Mouse (Mus musculus) embryonic facial prominence, embryonic 14.5 days (tissue): ENCODE data around the gene Heatr5b. TPM values are rescaled to one million over a fixed set of nuclear protein-coding genes. Genes with fewer than 3 reads are reported as not detected.
"Not testable (repeated sequence)": the region's sequence is repeated elsewhere in the genome, so short reads cannot be mapped to it uniquely, and the experiment has no call there.

ENCODE experiments used
- ATAC-seq: fragments of 200-750 bp; cut with Nextera tagmentation; 2 replicates; pipeline ENCODE4 v1.8.0; 2017; ENCODE audit warnings: low read depth, moderate number of reproducible peaks, moderate TSS enrichment
- DNase-seq: peaks from one replicate; pipeline ENCODE4 v3.0.0-alpha.2; 2015; ENCODE audit warnings: low spot score
- H3K27ac ChIP-seq: fragments of 300-500 bp; sonication (generic); replicated peaks from 2 replicates; pipeline ENCODE4 v1.5.1; 2014; ENCODE audit warnings: low read depth, mild to moderate bottlenecking, low read length, moderate library complexity
- H3K27me3 ChIP-seq: fragments of 300-500 bp; sonication (generic); replicated peaks from 2 replicates; pipeline ENCODE4 v1.6.1; 2014; ENCODE audit warnings: low read length; ENCODE audit not compliant: control insufficient read depth, insufficient read depth
- H3K36me3 ChIP-seq: fragments of 300-500 bp; sonication (generic); 2 replicates; pipeline ENCODE4 v1.6.1; 2014; ENCODE audit warnings: low read length, mixed read lengths; ENCODE audit not compliant: control insufficient read depth, insufficient read depth
- H3K4me1 ChIP-seq: fragments of 300-500 bp; sonication (generic); 2 replicates; pipeline ENCODE4 v1.6.1; 2014; ENCODE audit warnings: antibody characterized with exemption, low read length; ENCODE audit not compliant: control insufficient read depth, insufficient read depth
- H3K4me2 ChIP-seq: fragments of 300-500 bp; sonication (generic); 2 replicates; pipeline ENCODE4 v1.6.1; 2014; ENCODE audit warnings: low read depth, mild to moderate bottlenecking, low read length, moderate library complexity, mixed read lengths
- H3K4me3 ChIP-seq: fragments of 300-500 bp; sonication (generic); 2 replicates; pipeline ENCODE4 v1.5.1; 2014; ENCODE audit warnings: low read depth, mild to moderate bottlenecking, low read length
- H3K9ac ChIP-seq: fragments of 300-500 bp; sonication (generic); 2 replicates; pipeline ENCODE4 v1.6.1; 2014; ENCODE audit warnings: low read depth, mild to moderate bottlenecking, low read length, moderate library complexity, mixed read lengths
- H3K9me3 ChIP-seq: fragments of 300-500 bp; sonication (generic); 2 replicates; pipeline ENCODE4 v1.6.1; 2016; ENCODE audit warnings: low read length; ENCODE audit not compliant: control insufficient read depth
- WGBS: fragments of 180-500 bp; shearing (Covaris S2); extraction: QIAGEN DNeasy Blood & Tissue Kit; methylation state at CpG from one replicate; pipeline ENCODE4 v1.1.7; 2014; 5-methylcytosine and 5-hydroxymethylcytosine counted together
- polyA plus RNA-seq: library from polyadenylated mRNA; unstranded; fragments of >200 nt; fragmentation: Nextera tagmentation; extraction: Ambion mirVana; gene quantifications from 2 replicates; pipeline ENCODE4 v1.2.1, GENCODE M21; 2014

Heatr5b gene
- polyA plus RNA-seq, 1 experiment from 2014 or later = 14.6 TPM

GRCm38 (mm10) chr17:78824346-78824745, 10.8 kb downstream of the Heatr5b start:
- no peaks in the 10 kb centered on the region for H3K9me3 ChIP-seq
- 92% methylated on average over 13 of the region's 13 CpGs for WGBS
- ATAC-seq (no peak), DNase-seq (no peak)
- H3K4me2 ChIP-seq = no peak overlapping the region
- no peak overlapping the region for H3K4me3 ChIP-seq
- H3K27me3 ChIP-seq = no peaks in the 10 kb centered on the region
- no peaks in the 10 kb centered on the region for H3K4me1 ChIP-seq
- H3K36me3 ChIP-seq = peaks cover 81% of the 10 kb centered on the region
- no peak overlapping the region for H3K9ac ChIP-seq
- no peak overlapping the region for H3K27ac ChIP-seq

DNA sequence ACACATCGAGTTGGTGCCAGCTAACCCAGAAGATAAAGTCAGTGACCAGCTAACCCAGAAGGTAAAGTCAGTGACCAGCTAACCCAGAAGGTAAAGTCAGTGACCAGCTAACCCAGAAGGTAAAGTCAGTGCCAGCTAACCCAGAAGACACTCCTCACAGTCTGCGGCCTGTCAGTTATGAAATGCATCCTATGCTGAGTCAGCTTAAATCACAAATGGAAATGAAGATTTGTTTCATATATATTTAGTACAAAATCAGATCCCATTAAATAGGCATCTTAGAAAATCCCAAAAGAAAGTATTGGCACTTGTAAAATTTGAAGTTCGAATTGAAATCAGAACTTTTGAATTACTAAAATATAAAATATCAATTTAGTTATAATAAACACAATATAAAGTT, 25.6 kb downstream of the Heatr5b start:
- Histone ChIP-seq H3K9ac (no peak overlapping the region), H3K9me3 (no peaks in the 10 kb centered on the region), H3K4me3 (no peak overlapping the region), H3K4me2 (no peak overlapping the region), H3K27me3 (no peaks in the 10 kb centered on the region), H3K4me1 (no peaks in the 10 kb centered on the region), H3K27ac (no peak overlapping the region), H3K36me3 (peaks cover 56% of the 10 kb centered on the region)
- no peak for ATAC-seq
- DNase-seq = no peak
- 93% methylated on average over 3 of the region's 3 CpGs for WGBS

DNA sequence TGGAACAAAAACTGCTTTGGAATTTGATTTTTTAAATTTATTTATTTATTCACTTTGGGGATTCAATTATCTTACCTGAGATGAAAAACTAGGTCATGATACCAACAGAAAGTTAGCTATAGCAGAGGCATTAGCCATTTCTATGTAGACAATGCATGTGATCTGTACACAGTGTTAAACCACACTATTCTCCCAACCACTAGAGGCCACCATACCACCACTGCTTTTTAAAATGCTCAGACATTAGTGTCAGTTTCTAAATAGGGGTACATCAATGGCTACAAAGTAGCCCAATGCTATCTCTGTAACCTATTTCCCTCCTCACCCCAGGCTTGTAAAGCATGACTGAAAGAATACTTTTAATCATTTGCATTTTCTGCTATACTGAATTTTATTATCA, 26.1 kb downstream of the Heatr5b start:
- no peak for ATAC-seq
- Histone ChIP-seq H3K4me1 (no peaks in the 10 kb centered on the region), H3K9ac (no peak overlapping the region)

GRCm38 (mm10) chr17:78797222-78797621, 37.9 kb downstream of the Heatr5b start:
- H3K4me3 ChIP-seq = no peak overlapping the region
- H3K36me3 ChIP-seq = peaks cover 71% of the 10 kb centered on the region
- H3K27me3 ChIP-seq = no peaks in the 10 kb centered on the region
- ATAC-seq = no peak
- 94% methylated on average over 1 of the region's 1 CpGs for WGBS
- no peak for DNase-seq
- H3K9ac ChIP-seq = no peak overlapping the region
- H3K4me1 ChIP-seq = no peaks in the 10 kb centered on the region
- H3K9me3 ChIP-seq = no peaks in the 10 kb centered on the region
- no peak overlapping the region for H3K4me2 ChIP-seq
- no peak overlapping the region for H3K27ac ChIP-seq

More for the DNA sequence above, 26.1 kb downstream of the Heatr5b start:
- H3K4me3 ChIP-seq = no peak overlapping the region
- H3K27ac ChIP-seq = no peak overlapping the region
- H3K36me3 ChIP-seq = peaks cover 56% of the 10 kb centered on the region
- peak; percentile 6 for DNase-seq
- no peaks in the 10 kb centered on the region for H3K27me3 ChIP-seq
- H3K4me2 ChIP-seq = no peak overlapping the region
- no peaks in the 10 kb centered on the region for H3K9me3 ChIP-seq

GRCm38 (mm10) chr17:78794390-78794789, 40.8 kb downstream of the Heatr5b start:
- Histone ChIP-seq H3K4me3 (no peak overlapping the region), H3K4me1 (no peaks in the 10 kb centered on the region), H3K9ac (no peak overlapping the region), H3K27me3 (no peaks in the 10 kb centered on the region), H3K36me3 (peaks cover 64% of the 10 kb centered on the region), H3K4me2 (no peak overlapping the region), H3K9me3 (no peaks in the 10 kb centered on the region), H3K27ac (no peak overlapping the region)
- no peak for DNase-seq
- 84% methylated on average over 5 of the region's 5 CpGs for WGBS
- no peak for ATAC-seq

DNA sequence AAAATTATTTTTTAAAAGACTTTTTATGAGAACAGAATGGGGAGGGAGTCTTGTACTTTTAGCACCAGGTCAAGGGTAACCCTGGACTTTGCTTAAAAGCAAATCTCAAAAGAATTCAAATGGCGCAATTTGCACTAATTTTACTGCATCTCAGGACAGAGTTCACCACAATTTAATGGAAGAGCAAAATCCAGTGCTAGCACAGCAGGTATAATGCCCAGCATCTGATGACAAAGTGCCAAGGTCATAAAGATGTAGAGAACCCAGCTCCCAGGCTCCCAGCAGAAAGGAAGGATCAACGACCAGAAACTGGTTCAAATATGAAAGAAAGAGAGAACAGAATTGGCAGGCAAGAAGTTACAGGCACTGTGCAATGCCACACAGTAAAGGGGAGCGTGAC, 43.0 kb downstream of the Heatr5b start:
- Histone ChIP-seq H3K27ac (no peak overlapping the region), H3K9ac (no peak overlapping the region), H3K36me3 (peaks cover 56% of the 10 kb centered on the region), H3K4me1 (no peaks in the 10 kb centered on the region), H3K4me3 (no peak overlapping the region), H3K9me3 (no peaks in the 10 kb centered on the region), H3K4me2 (no peak overlapping the region), H3K27me3 (no peaks in the 10 kb centered on the region)
- DNase-seq = no peak
- no peak for ATAC-seq
- WGBS = 93% methylated on average over 3 of the region's 3 CpGs

DNA sequence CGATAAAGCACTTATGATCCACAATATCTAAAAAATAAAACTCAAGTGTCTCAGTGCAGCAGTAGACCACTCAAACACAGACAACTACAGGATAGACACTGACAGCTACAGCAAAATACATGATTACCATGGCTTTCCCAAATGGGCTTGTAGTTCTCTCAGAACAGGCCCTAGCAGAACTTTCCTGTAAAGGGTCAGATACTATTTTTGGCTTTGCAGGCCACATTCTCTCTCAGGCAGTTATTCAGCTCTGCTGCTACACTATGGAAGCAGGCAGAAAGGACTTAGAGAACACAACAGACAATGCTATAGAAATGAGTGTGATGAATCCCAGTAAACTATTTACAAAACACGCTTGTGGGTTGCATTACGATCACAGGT, 43.5 kb downstream of the Heatr5b start:
- Histone ChIP-seq H3K9ac (no peak overlapping the region), H3K9me3 (no peaks in the 10 kb centered on the region), H3K4me1 (no peaks in the 10 kb centered on the region), H3K27ac (no peak overlapping the region), H3K27me3 (no peaks in the 10 kb centered on the region), H3K36me3 (peaks cover 52% of the 10 kb centered on the region), H3K4me2 (no peak overlapping the region), H3K4me3 (no peak overlapping the region)
- no peak for ATAC-seq
- DNase-seq = no peak
- 96% methylated on average over 3 of the region's 3 CpGs for WGBS

- H3K36me3 ChIP-seq = peaks cover 48% of the 10 kb centered on the region
- H3K27me3 ChIP-seq = no peaks in the 10 kb centered on the region
- H3K4me1 ChIP-seq = no peaks in the 10 kb centered on the region
- no peaks in the 10 kb centered on the region for H3K9me3 ChIP-seq
- DNase-seq (no peak), ATAC-seq (no peak)
- no peak overlapping the region for H3K27ac ChIP-seq
- WGBS = 81% methylated on average over 7 of the region's 7 CpGs
- no peak overlapping the region for H3K9ac ChIP-seq
- no peak overlapping the region for H3K4me2 ChIP-seq
- no peak overlapping the region for H3K4me3 ChIP-seq
These were observed 44.0 kb downstream of the Heatr5b start for GRCm38 (mm10) chr17:78791068-78791689.

GRCm38 (mm10) chr17:78788273-78788672, 46.9 kb downstream of the Heatr5b start:
- H3K4me2 ChIP-seq, H3K9me3 ChIP-seq, ATAC-seq, H3K27me3 ChIP-seq, DNase-seq, H3K4me3 ChIP-seq, H3K27ac ChIP-seq, H3K9ac ChIP-seq, H3K4me1 ChIP-seq: not testable (repeated sequence)
- H3K36me3 ChIP-seq = peaks cover 40% of the 10 kb centered on the region; the same call in 1 of the 2 replicates
- WGBS = 78% methylated on average over 3 of the region's 3 CpGs
